Mouse (Mus musculus): ENCODE results near the gene Fam8a1. TPM values are rescaled to one million over a fixed set of nuclear protein-coding genes. Genes with fewer than 3 reads are reported as not detected.

Gene Fam8a1
- total and polyA plus RNA-seq, 3 experiments = 6.9 to 9.9 (median 9.9) TPM

DNA sequence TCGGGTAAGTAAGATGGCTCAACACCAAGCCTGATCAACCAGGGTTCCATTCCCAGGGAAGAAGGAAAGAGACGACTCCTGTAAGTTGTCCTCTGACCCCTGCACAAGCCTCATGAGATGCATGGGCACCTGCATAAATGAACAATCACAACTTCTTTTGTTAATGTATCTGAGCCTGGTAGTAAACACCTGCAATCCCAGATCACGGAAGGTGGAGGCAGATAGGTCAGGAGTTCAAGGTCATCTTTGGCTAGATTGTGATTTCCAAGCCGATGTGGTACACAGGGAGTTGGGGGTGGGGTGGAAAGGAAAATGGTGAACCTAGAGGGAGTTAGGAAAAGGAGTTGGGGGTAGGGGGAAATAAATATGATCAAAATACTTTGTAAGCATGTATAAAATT is 36.5 kb upstream of the Fam8a1 start:
- Histone ChIP-seq H3K36me3 (replicated peaks in 1 of 2; ENCODE audit: control insufficient read depth in 1 of 2, insufficient read depth in 1 of 2, low read length in 1 of 2) (no peaks in the 10 kb centered on the region), H3K9me3 (replicated peaks; ENCODE audit: low read length) (peaks cover 7% of the 10 kb centered on the region), H3K79me2 (replicated peaks; ENCODE audit: control insufficient read depth, extremely low read depth, insufficient read depth, poor library complexity, severe bottlenecking) (no peaks in the 10 kb centered on the region), H3K4me1 (ENCODE audit: control insufficient read depth in 1 of 2, insufficient read depth in 2 of 2) (peaks cover 0 to 10% of the 10 kb centered on the region in 2 experiments; a peak in 1 of 4 replicates), H3K27ac (ENCODE audit: insufficient read depth, low read depth) (no peak overlapping the region), H3K4me2 (ENCODE audit: insufficient read depth, low read depth, poor library complexity, severe bottlenecking) (no peak overlapping the region), H3K27me3 (replicated peaks) (peaks cover 3% of the 10 kb centered on the region), H3K9ac (ENCODE audit: insufficient read depth, low read depth) (no peak overlapping the region), H3K4me3 (replicated peaks in 1 of 3; ENCODE audit: low read depth in 2 of 3, low read length in 2 of 3, poor library complexity in 1 of 3) (no peak overlapping the region)
- dilution Hi-C loops (cut with MboI; ENCODE audit: extremely low pct_ligation_motif_present, extremely low pct_unique_long_range_greater_than_20kb, low sequenced_read_pairs) (no loop called here), in situ Hi-C loops (cut with MboI; ENCODE audit: low pct_ligation_motif_present, low pct_unique_long_range_greater_than_20kb, low sequenced_read_pairs) (no loop called here)
- TF ChIP-seq UBTF (IDR thresholded peaks at IDR 0.05; ENCODE audit: low read depth, low read length) (no peak), POLR2A (IDR thresholded peaks at IDR 0.05; ENCODE audit: low read depth, low read length) (no peak), ZNF384 (IDR thresholded peaks at IDR 0.05; ENCODE audit: low read depth, low read length) (no peak)
- no peak for DNase-seq (ENCODE audit: extremely low read depth)

DNA sequence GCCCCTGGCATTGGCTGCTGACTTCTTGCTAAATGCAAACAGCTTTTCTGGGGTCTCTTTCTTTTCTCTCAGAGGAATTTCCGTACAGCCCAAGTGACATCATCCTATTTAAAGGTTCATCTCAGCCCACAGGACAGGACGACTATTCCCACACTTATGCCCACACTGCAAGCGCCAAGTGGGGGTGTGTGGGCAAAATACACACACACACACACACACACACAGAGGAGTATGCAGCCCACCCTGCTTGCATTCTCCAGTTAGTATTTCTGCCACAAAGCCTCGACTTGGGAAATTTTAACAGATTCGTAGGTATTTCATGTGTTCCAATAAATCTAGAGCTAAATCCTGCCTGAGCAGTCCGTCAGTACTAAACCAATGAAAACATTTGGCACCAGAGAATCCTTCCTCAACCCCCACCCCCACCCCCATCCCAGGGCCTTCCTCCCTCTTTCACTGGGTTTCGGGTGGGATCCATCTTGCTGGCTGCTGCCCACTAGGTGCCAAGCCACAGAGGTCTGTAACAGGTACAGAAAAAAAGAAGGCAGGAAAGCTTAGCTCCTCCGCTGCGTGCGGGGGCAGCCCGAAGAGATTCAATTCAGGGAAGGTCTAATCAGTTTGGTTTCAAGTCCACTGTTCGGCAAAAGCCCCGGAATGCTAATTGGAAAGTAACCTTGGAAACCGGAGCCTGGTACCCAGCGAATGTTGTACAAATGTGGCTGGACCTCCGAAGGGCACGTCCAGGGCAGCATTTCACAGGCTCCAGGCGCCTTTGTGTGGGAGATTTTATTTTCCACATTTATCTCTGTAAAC is 35.8 kb upstream of the Fam8a1 start:
- DNase-seq (ENCODE audit: extremely low read depth) = no peak
- Histone ChIP-seq H3K9ac (ENCODE audit: insufficient read depth, low read depth) (no peak overlapping the region), H3K9me3 (replicated peaks; ENCODE audit: low read length) (peaks cover 7% of the 10 kb centered on the region), H3K27me3 (replicated peaks) (peaks cover under 1% of the 10 kb centered on the region), H3K27ac (ENCODE audit: insufficient read depth, low read depth) (no peak overlapping the region), H3K4me1 (ENCODE audit: control insufficient read depth in 1 of 2, insufficient read depth in 2 of 2) (peaks cover 0 to 10% of the 10 kb centered on the region in 2 experiments; a peak in 1 of 4 replicates), H3K4me2 (ENCODE audit: insufficient read depth, low read depth, poor library complexity, severe bottlenecking) (no peak overlapping the region; the same call in 1 of the 2 replicates), H3K36me3 (replicated peaks in 1 of 2; ENCODE audit: control insufficient read depth in 1 of 2, insufficient read depth in 1 of 2, low read length in 1 of 2) (no peaks in the 10 kb centered on the region), H3K4me3 (replicated peaks in 1 of 3; ENCODE audit: low read depth in 2 of 3, low read length in 2 of 3, poor library complexity in 1 of 3) (no peak overlapping the region), H3K79me2 (replicated peaks; ENCODE audit: control insufficient read depth, extremely low read depth, insufficient read depth, poor library complexity, severe bottlenecking) (no peaks in the 10 kb centered on the region)
- dilution Hi-C loops (cut with MboI; ENCODE audit: extremely low pct_ligation_motif_present, extremely low pct_unique_long_range_greater_than_20kb, low sequenced_read_pairs) (no loop called here), in situ Hi-C loops (cut with MboI; ENCODE audit: low pct_ligation_motif_present, low pct_unique_long_range_greater_than_20kb, low sequenced_read_pairs) (no loop called here)
- TF ChIP-seq E2F4 (IDR thresholded peaks at IDR 0.05; ENCODE audit: insufficient replicate concordance, low read depth, low read length) (no peak), ELF1 (IDR thresholded peaks at IDR 0.05; ENCODE audit: low read depth, low read length) (no peak), MAX (IDR thresholded peaks at IDR 0.05; ENCODE audit: low read length) (no peak), PAX5 (IDR thresholded peaks at IDR 0.05; ENCODE audit: low read length) (no peak), MEF2A (IDR thresholded peaks at IDR 0.05; ENCODE audit: borderline replicate concordance, low read depth, low read length) (no peak), EP300 (IDR thresholded peaks at IDR 0.05; ENCODE audit: low read length) (no peak), KAT2A (IDR thresholded peaks at IDR 0.05; ENCODE audit: insufficient replicate concordance, low read length) (no peak), JUN (IDR thresholded peaks at IDR 0.05; ENCODE audit: insufficient read depth, low read depth, low read length) (no peak), ZKSCAN1 (IDR thresholded peaks at IDR 0.05; ENCODE audit: borderline replicate concordance, low read depth, low read length) (no peak), BHLHE40 (IDR thresholded peaks at IDR 0.05; ENCODE audit: low read depth, low read length) (no peak), ZC3H11A (IDR thresholded peaks at IDR 0.05; ENCODE audit: low read depth, low read length) (no peak), SIN3A (IDR thresholded peaks at IDR 0.05; ENCODE audit: low read length) (no peak), CTCF (conservative IDR thresholded peaks at IDR 0.05 in 1 of 2, IDR thresholded peaks at IDR 0.05 in 1 of 2; ENCODE audit: low read depth in 2 of 2, low read length in 2 of 2) (no peak), MAZ (IDR thresholded peaks at IDR 0.05; ENCODE audit: low read depth, low read length) (no peak), USF1 (IDR thresholded peaks at IDR 0.05; ENCODE audit: low read depth, low read length) (no peak)

Data from CH12.LX (cell line).